Mouse (Mus musculus) cortical plate, adult 2 months (tissue): ENCODE data around the gene Cdpf1.

Source experiments
- CTCF ChIP-seq: fragments of 200-500 bp; IDR thresholded peaks from 2 replicates; pipeline ENCODE4 v1.5.1; 2011; ENCODE audit warnings: mild to moderate bottlenecking, control low read depth, low read length; ENCODE audit not compliant: insufficient read depth; ENCODE audit errors: extremely low read depth
- POLR2A ChIP-seq: fragments of 200-500 bp; IDR thresholded peaks from 2 replicates; pipeline ENCODE4 v1.6.1; 2011; ENCODE audit warnings: mild to moderate bottlenecking, low read length, control low read depth; ENCODE audit not compliant: insufficient read depth; ENCODE audit errors: extremely low read depth

DNA sequence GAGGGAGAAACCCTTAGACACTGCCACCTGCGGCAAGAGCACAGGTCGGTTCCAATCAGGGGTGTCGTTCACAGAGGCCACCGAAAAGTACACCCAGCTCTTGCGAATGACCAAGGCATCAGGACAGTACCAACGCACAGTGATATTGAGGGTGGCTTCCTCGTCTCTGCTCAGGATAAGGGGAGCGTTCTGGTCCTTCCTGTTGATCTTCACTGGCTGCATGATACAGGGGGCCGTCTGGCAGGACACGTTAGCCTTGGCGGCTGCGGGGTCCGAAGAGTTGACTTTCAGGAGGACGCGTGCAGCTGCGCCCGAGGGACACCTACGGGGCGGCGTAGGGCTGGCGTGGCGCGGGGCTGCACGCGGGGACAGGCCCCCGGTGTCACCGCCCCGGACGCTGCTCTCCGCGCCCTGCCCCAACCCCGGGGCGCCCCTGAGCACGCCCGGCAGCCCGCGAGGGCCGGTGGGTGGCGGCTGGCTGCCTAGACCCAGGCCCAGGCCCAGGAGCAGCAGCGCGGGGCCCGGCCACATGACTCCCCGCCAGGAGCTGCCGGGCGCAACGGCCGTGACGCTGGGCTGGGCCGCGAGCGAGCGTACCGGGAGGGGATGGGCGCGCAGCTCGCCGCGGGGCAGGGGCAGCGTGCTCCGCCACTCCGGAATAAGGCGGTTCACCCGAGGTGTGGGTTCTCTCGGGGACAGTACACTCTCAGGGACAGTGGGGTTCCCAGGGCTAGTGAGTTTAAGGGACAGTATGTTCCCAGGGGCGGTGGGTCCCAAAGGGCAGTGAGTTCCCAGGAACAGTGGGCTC is 9.9 kb upstream of the Cdpf1 start, which contains the start of gene Pkdrej:
- TF ChIP-seq CTCF (no peak), POLR2A (no peak)
